In genomic region chr11:115089853-115090252, GRCm38 (mm10) we compare ENCODE assay signal across 16 mouse cellular contexts. TPM values are rescaled to one million over a fixed set of nuclear protein-coding genes. Genes with fewer than 3 reads are reported as not detected.
A peak's percentile ranks its signal among the peaks of the same experiment; 100 is the strongest.
DNase-seq lines count a peak whose midpoint lies in the region; ATAC-seq and TF ChIP-seq lines count a peak whose summit lies in the region.
"Had no signal": no experiment of that assay in that cellular context is flagged by ENCODE, and none has a peak within 500 bp of the region (broad histone marks: within the 10 kb centered on the region; RNA-seq: fewer than 3 reads in every experiment).

No protein-coding gene starts in this region.

- H3K9ac ChIP-seq in kidney, embryonic 16.5 days (replicated peaks; ENCODE audit: low read length), result no peak overlapping the region
- H3K9ac ChIP-seq: intestine, embryonic 15.5 days; limb, embryonic 15.5 days had no signal

- H3K27me3 ChIP-seq in kidney, adult 2 months (replicated peaks; ENCODE audit: control insufficient read depth, insufficient read depth, low read length), result no peaks in the 10 kb centered on the region
- peaks cover 34% of the 10 kb centered on the region for H3K27me3 ChIP-seq in kidney, embryonic 16.5 days (ENCODE audit: insufficient read depth, low read length)

- no peak for DNase-seq in kidney, adult 2 months
- no peak for DNase-seq in kidney, adult 8-10 months
- peak; percentile 18 for DNase-seq in thymus, postnatal 14 days
- no peak for DNase-seq in thymus, postnatal 10 days (ENCODE audit: low spot score in 2 of 2)
- peak; percentile 12 for DNase-seq in c-Kit-positive CD71-positive TER-119-positive erythroid progenitor cells, embryonic 14.5 days (ENCODE audit: low spot score)
- DNase-seq in right cerebral cortex, adult 2 months (ENCODE audit: low spot score in 2 of 2), result no peak
- DNase-seq in adipocyte (ENCODE audit: low spot score), result no peak
- DNase-seq: embryo, embryonic 11 days; gastrocnemius, postnatal 25 days had no signal

- H3K4me2 ChIP-seq in kidney, embryonic 16.5 days (replicated peaks; ENCODE audit: low read depth, low read length), result no peak overlapping the region
- H3K4me2 ChIP-seq: intestine, embryonic 15.5 days; limb, embryonic 15.5 days; midbrain, embryonic 11.5 days had no signal

- H3K9me3 ChIP-seq in kidney, embryonic 16.5 days (ENCODE audit: low read length), result peaks cover 6% of the 10 kb centered on the region
- H3K9me3 ChIP-seq: intestine, embryonic 15.5 days; limb, embryonic 15.5 days had no signal

- no peak for ATAC-seq in kidney, embryonic 16.5 days (ENCODE audit: low FRiP score, low TSS enrichment)
- ATAC-seq: intestine, embryonic 15.5 days had no signal

- no peak for TF ChIP-seq POLR2A in kidney, adult 2 months (IDR thresholded peaks at IDR 0.05; ENCODE audit: low read depth, low read length)

- H3K27ac ChIP-seq in kidney, adult 2 months (ENCODE audit: insufficient read depth, low read depth, low read length), result no peak overlapping the region
- no peak overlapping the region for H3K27ac ChIP-seq in kidney, embryonic 16.5 days (ENCODE audit: low read length)
- H3K27ac ChIP-seq: forebrain, embryonic 10.5 days; intestine, embryonic 15.5 days; limb, embryonic 15.5 days had no signal

- 66% methylated on average over 6 of the region's 6 CpGs for WGBS in kidney, adult 2 months
- 71% methylated on average over 6 of the region's 6 CpGs for WGBS in kidney, embryonic 16.5 days

- peak; percentile 40 for TF ChIP-seq CTCF in kidney, adult 2 months (conservative IDR thresholded peaks at IDR 0.05; ENCODE audit: insufficient read depth, insufficient read length, low read depth, low read length)

- H3K4me3 ChIP-seq in kidney, adult 2 months (ENCODE audit: insufficient read depth, low read depth, low read length), result no peak overlapping the region
- H3K4me3 ChIP-seq in kidney, embryonic 16.5 days (ENCODE audit: low read length), result no peak overlapping the region
- H3K4me3 ChIP-seq: forebrain, embryonic 10.5 days; intestine, embryonic 15.5 days; limb, embryonic 15.5 days had no signal

- H3K4me1 ChIP-seq in kidney, adult 2 months (ENCODE audit: control insufficient read depth, insufficient read depth, low read length), result no peaks in the 10 kb centered on the region
- H3K4me1 ChIP-seq in kidney, embryonic 16.5 days (ENCODE audit: insufficient read depth, low read length), result 0 out of 2 replicates have a peak, but pooled peaks cover 4% of the 10 kb centered on the region
- H3K4me1 ChIP-seq: intestine, embryonic 15.5 days had no signal

- no peaks in the 10 kb centered on the region for H3K36me3 ChIP-seq in kidney, adult 2 months (ENCODE audit: control insufficient read depth, insufficient read depth, low read length)
- H3K36me3 ChIP-seq in kidney, embryonic 16.5 days (ENCODE audit: insufficient read depth, low read length), result no peaks in the 10 kb centered on the region
- H3K36me3 ChIP-seq: forebrain, embryonic 10.5 days; intestine, embryonic 15.5 days; limb, embryonic 15.5 days had no signal

RNA-seq across cellular contexts. Expression of gene Rab37, which starts 1.4 kb away (rescaled TPM):
- 0.42 and 1.1 TPM in 2 replicates for polyA plus RNA-seq in kidney, adult 2 months (2012; rRNA removed)
- polyA plus RNA-seq in kidney, embryonic 16.5 days (2015; fragmentation: Nextera tagmentation; extraction: Ambion mirVana), result 1.7 and 2.2 TPM in 2 replicates

RNA-seq across cellular contexts. Expression of gene Cd300e, which starts 27.9 kb away (rescaled TPM):
- polyA plus RNA-seq in kidney, adult 2 months (2012; rRNA removed), result 0.12 and 0.13 TPM in 2 replicates
- 0.10 TPM in 1 of 2 replicates, not detected in the other for polyA plus RNA-seq in kidney, embryonic 16.5 days (2015; fragmentation: Nextera tagmentation; extraction: Ambion mirVana)
- polyA plus RNA-seq: forebrain, embryonic 10.5 days; midbrain, embryonic 11.5 days; neural tube, embryonic 14.5 days had no signal

RNA-seq across cellular contexts. Expression of gene Cd300ld3, which starts 41.6 kb away (rescaled TPM):
- 8.1 and 15.8 TPM in 2 replicates for polyA plus RNA-seq in kidney, adult 2 months (2012; rRNA removed)
- polyA plus RNA-seq in kidney, embryonic 16.5 days (2015; fragmentation: Nextera tagmentation; extraction: Ambion mirVana), result not detected in 2 replicates
- polyA plus RNA-seq: forebrain, embryonic 10.5 days; heart, postnatal 0 days; intestine, embryonic 15.5 days; limb, embryonic 15.5 days; midbrain, embryonic 11.5 days; neural tube, embryonic 14.5 days had no signal

RNA-seq across cellular contexts. Expression of gene Cd300lf, which starts 43.9 kb away (rescaled TPM):
- 0.29 and 1.2 TPM in 2 replicates for polyA plus RNA-seq in kidney, adult 2 months (2012; rRNA removed)
- 0.52 and 0.53 TPM in 2 replicates for polyA plus RNA-seq in kidney, embryonic 16.5 days (2015; fragmentation: Nextera tagmentation; extraction: Ambion mirVana)
- polyA plus RNA-seq: midbrain, embryonic 11.5 days had no signal

RNA-seq across cellular contexts. Expression of gene Cd300ld5, which starts 52.3 kb away (rescaled TPM):
- 0.86 and 3.6 TPM in 2 replicates for polyA plus RNA-seq in kidney, adult 2 months (2012; rRNA removed)
- polyA plus RNA-seq in kidney, embryonic 16.5 days (2015; fragmentation: Nextera tagmentation; extraction: Ambion mirVana), result not detected in 2 replicates
- polyA plus RNA-seq: forebrain, embryonic 10.5 days; heart, postnatal 0 days; intestine, embryonic 15.5 days; limb, embryonic 15.5 days; midbrain, embryonic 11.5 days; neural tube, embryonic 14.5 days had no signal

Comparison
In these comparisons a context has a peak if more than half of its experiments do, and no peak if none do; other contexts are left out.
1. DNase-seq: peak in thymus, postnatal 14 days (single experiment) and c-Kit-positive CD71-positive TER-119-positive erythroid progenitor cells, embryonic 14.5 days (single experiment); none in kidney, adult 2 months (single experiment), kidney, adult 8-10 months (0 of 2), thymus, postnatal 10 days (0 of 2), right cerebral cortex, adult 2 months (0 of 2) and adipocyte (single experiment).